Mouse (Mus musculus): ENCODE measurements around the gene Gm17622.

The Gm17622 gene

GRCm38 (mm10) chr13:96490433-96490832, at the start of gene Gm17622:
Gm17622 (plus strand) TSS chr13:96490733.
- DNase-seq (ENCODE audit: low read depth): no peak

- no peak for DNase-seq (ENCODE audit: low read depth)
Measured at GRCm38 (mm10) chr13:96450205-96450856, 40.2 kb upstream of the Gm17622 start.

GRCm38 (mm10) chr13:96450869-96451268, 39.7 kb upstream of the Gm17622 start:
- DNase-seq (ENCODE audit: low read depth): no peak

- DNase-seq (ENCODE audit: low read depth): no peak
Measured at GRCm38 (mm10) chr13:96451386-96452140, 39.0 kb upstream of the Gm17622 start.

- DNase-seq (ENCODE audit: low read depth): no peak
Measured at GRCm38 (mm10) chr13:96452621-96453020, 37.9 kb upstream of the Gm17622 start.

GRCm38 (mm10) chr13:96454288-96454687, 36.2 kb upstream of the Gm17622 start:
- DNase-seq (ENCODE audit: low read depth): no peak

- no peak for DNase-seq (ENCODE audit: low read depth)
Measured at GRCm38 (mm10) chr13:96457566-96457965, 33.0 kb upstream of the Gm17622 start.

GRCm38 (mm10) chr13:96458018-96458417, 32.5 kb upstream of the Gm17622 start:
- DNase-seq (ENCODE audit: low read depth): no peak

GRCm38 (mm10) chr13:96458606-96459005, 31.9 kb upstream of the Gm17622 start:
- no peak for DNase-seq (ENCODE audit: low read depth)

GRCm38 (mm10) chr13:96462644-96463043, 27.9 kb upstream of the Gm17622 start:
- DNase-seq (ENCODE audit: low read depth): no peak

- DNase-seq (ENCODE audit: low read depth): no peak
Measured at GRCm38 (mm10) chr13:96465315-96465714, 25.2 kb upstream of the Gm17622 start.

- DNase-seq (ENCODE audit: low read depth): no peak
Measured at GRCm38 (mm10) chr13:96468678-96469077, 21.9 kb upstream of the Gm17622 start.

GRCm38 (mm10) chr13:96470556-96470955, 20.0 kb upstream of the Gm17622 start:
- no peak for DNase-seq (ENCODE audit: low read depth)

- no peak for DNase-seq (ENCODE audit: low read depth)
Measured at GRCm38 (mm10) chr13:96470957-96471356, 19.6 kb upstream of the Gm17622 start, which contains the start of gene Ankdd1b. Ankdd1b (minus strand) TSS chr13:96471198.

- DNase-seq (ENCODE audit: low read depth): no peak
Measured at GRCm38 (mm10) chr13:96477226-96477625, 13.3 kb upstream of the Gm17622 start.

- no peak for DNase-seq (ENCODE audit: low read depth)
Measured at GRCm38 (mm10) chr13:96478991-96479390, 11.5 kb upstream of the Gm17622 start.

GRCm38 (mm10) chr13:96487230-96487629, 3.3 kb upstream of the Gm17622 start:
- no peak for DNase-seq (ENCODE audit: low read depth)

GRCm38 (mm10) chr13:96487968-96488367, 2.6 kb upstream of the Gm17622 start:
- DNase-seq (ENCODE audit: low read depth): no peak

- no peak for DNase-seq (ENCODE audit: low read depth)
Measured at GRCm38 (mm10) chr13:96496630-96497029, 6.1 kb downstream of the Gm17622 start.

- no peak for DNase-seq (ENCODE audit: low read depth)
Measured at GRCm38 (mm10) chr13:96499891-96500290, 9.4 kb downstream of the Gm17622 start.

GRCm38 (mm10) chr13:96505661-96506060, 15.1 kb downstream of the Gm17622 start:
- DNase-seq (ENCODE audit: low read depth): no peak

GRCm38 (mm10) chr13:96506313-96506712, 15.8 kb downstream of the Gm17622 start:
- DNase-seq (ENCODE audit: low read depth): no peak

- DNase-seq (ENCODE audit: low read depth): no peak
Measured at GRCm38 (mm10) chr13:96507541-96507940, 17.0 kb downstream of the Gm17622 start.

Data from c-Kit-positive CD71-positive TER-119-negative erythroid progenitor cells, embryonic 14.5 days (primary cell).